Mouse (Mus musculus): Measurements from ENCODE around the gene Fip1l1. TPM values are rescaled to one million over a fixed set of nuclear protein-coding genes. Genes with fewer than 3 reads are reported as not detected.

Fip1l1 gene
- polyA plus RNA-seq, 1 experiment from 2014 or later = 113 TPM

DNA sequence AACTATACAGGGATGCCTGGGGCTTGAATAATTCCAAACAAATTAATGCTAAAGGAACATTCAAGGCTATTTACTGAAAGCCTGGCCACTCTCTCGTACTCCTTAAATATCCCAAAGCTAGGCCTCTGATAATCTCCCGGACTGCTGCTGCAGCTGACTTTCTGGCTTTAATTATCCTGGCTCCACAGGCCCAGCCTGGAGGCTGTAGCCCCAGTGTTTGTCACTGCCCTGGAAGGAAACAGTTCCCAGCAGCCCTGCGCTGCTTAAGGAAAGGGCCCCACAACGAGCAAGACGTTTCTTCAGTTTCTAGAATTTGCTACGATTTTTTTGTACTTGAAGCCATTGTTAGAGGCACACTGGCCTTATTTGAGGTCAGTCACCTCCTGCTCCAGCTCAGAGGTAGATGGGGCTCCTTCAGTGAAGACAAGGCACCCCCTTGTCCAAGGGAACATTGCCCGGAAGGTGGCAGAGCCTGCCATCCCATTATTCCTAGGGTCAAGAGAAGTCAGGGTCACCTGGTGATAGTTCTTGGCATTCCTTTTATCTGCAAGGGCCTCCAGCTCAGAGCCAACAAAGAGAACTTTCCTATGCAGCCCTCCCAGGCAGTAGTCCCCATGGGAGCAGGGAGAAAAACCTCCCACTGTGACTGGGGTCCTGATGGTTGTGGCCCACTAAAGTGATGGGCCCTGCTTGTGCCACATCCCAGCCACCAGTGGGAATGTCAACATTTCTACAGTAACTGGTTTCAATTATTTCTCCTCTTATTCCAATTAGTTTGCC lies 86.6 kb downstream of the Fip1l1 start:
- H3K4me3 ChIP-seq (ENCODE audit: low read depth, low read length) = no peak overlapping the region
- peaks cover 27% of the 10 kb centered on the region for H3K4me1 ChIP-seq (ENCODE audit: control insufficient read depth, insufficient read depth, low read length)
- no peaks in the 10 kb centered on the region for H3K9me3 ChIP-seq (ENCODE audit: control insufficient read depth, low read length)
- H3K4me2 ChIP-seq (ENCODE audit: low read depth, severe bottlenecking) = no peak overlapping the region
- H3K27me3 ChIP-seq (ENCODE audit: control insufficient read depth, insufficient read depth, low read length) = no peaks in the 10 kb centered on the region
- H3K27ac ChIP-seq (replicated peaks; ENCODE audit: low read depth, low read length) = peak overlapping the region; percentile 95
- H3K9ac ChIP-seq (ENCODE audit: low read length) = peak overlapping the region; percentile 49
- peak; percentile 49; the same call in 1 of the 2 replicates for ATAC-seq (ENCODE audit: insufficient number of reproducible peaks, low FRiP score, low TSS enrichment, low read depth)
- DNase-seq (ENCODE audit: low spot score) = peak; percentile 73
- no peaks in the 10 kb centered on the region for H3K36me3 ChIP-seq (ENCODE audit: control insufficient read depth, insufficient read depth, low read length)
- WGBS = 13% methylated on average over 7 of the region's 7 CpGs

DNA sequence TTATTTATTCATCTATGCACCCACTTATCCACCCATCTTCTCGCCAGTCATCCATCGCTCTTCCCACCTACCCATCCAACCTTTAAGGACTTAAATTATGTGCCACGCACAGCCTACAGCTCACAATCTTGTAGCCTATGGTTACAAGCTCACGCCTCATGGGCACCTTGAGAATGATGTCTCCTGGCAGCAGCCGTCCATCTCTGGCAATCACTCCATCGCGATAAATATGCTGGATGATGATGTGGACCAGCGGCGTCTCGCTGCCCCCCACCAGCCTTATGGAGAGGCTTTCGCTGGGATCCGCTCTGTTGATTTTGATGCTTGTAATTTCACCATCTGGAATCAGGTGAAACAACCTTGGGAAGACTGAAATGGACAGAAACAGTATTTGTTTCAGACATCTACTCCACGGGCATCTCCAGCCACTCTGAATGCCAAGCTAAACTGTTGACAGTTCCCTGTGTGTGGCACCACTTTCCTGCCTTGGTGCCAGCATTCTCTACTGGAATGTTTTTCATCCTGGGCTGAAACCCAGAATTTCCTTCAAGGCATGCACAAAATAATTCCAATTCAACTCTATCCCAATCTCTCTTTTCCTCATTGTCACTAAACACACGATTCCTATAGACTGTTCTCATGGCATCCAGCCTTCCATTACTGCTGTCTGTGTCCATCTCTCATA lies 88.2 kb downstream of the Fip1l1 start:
- peaks cover 21% of the 10 kb centered on the region for H3K4me1 ChIP-seq (ENCODE audit: control insufficient read depth, insufficient read depth, low read length)
- H3K27ac ChIP-seq (replicated peaks; ENCODE audit: low read depth, low read length) = no peak overlapping the region
- no peaks in the 10 kb centered on the region for H3K27me3 ChIP-seq (ENCODE audit: control insufficient read depth, insufficient read depth, low read length)
- ATAC-seq (ENCODE audit: insufficient number of reproducible peaks, low FRiP score, low TSS enrichment, low read depth) (no peak), DNase-seq (ENCODE audit: low spot score) (no peak)
- no peaks in the 10 kb centered on the region for H3K9me3 ChIP-seq (ENCODE audit: control insufficient read depth, low read length)
- 93% methylated on average over 14 of the region's 14 CpGs for WGBS
- no peaks in the 10 kb centered on the region for H3K36me3 ChIP-seq (ENCODE audit: control insufficient read depth, insufficient read depth, low read length)
- no peak overlapping the region for H3K4me3 ChIP-seq (ENCODE audit: low read depth, low read length)
- no peak overlapping the region for H3K4me2 ChIP-seq (ENCODE audit: low read depth, severe bottlenecking)
- no peak overlapping the region for H3K9ac ChIP-seq (ENCODE audit: low read length)

DNA sequence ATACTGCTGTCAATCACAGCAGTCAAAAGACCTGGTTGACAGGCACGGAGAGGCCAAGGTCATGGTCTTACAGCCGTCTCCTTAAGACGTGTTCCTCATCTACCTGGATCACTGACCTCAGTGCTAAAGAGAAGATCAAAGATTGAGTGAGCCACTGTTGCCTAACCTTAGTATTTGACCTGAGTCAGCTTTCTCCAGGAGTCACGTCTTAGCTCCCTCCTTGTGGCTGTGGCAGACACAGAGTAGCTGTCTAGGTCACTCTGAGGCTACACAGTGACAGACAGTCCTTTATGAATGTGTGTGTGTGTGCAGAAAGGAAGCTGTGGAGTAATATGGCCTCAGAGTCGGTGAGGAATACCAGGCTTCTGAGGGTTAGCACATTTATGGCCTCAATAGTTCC lies 89.1 kb downstream of the Fip1l1 start:
- no peak for DNase-seq (ENCODE audit: low spot score)
- Histone ChIP-seq H3K4me3 (ENCODE audit: low read depth, low read length) (no peak overlapping the region), H3K36me3 (ENCODE audit: control insufficient read depth, insufficient read depth, low read length) (no peaks in the 10 kb centered on the region), H3K27ac (replicated peaks; ENCODE audit: low read depth, low read length) (no peak overlapping the region), H3K9ac (ENCODE audit: low read length) (no peak overlapping the region), H3K4me2 (ENCODE audit: low read depth, severe bottlenecking) (no peak overlapping the region), H3K4me1 (ENCODE audit: control insufficient read depth, insufficient read depth, low read length) (peaks cover 21% of the 10 kb centered on the region), H3K9me3 (ENCODE audit: control insufficient read depth, low read length) (no peaks in the 10 kb centered on the region), H3K27me3 (ENCODE audit: control insufficient read depth, insufficient read depth, low read length) (no peaks in the 10 kb centered on the region)
- no peak for ATAC-seq (ENCODE audit: insufficient number of reproducible peaks, low FRiP score, low TSS enrichment, low read depth)
- WGBS = 41% methylated on average over 5 of the region's 5 CpGs

DNA sequence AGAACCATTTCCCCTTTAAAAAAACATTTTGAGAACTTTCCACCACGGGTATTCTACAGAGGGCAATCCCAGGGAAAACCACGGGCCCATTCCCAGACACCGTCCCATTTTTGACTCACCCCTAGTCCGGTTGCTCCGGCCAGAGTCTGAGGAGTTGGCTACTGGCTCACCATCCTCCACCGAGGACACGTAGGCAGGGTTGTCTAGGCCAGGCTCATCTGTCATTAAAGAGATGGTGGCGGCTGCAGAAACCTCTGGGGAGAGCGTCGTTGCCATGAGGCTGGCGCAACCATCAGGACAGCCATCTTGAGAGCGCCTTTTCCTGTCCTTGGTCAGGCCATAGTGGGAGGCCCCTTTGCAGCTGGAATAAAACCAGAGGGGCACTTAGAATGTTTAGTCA lies 92.8 kb downstream of the Fip1l1 start:
- no peak for DNase-seq (ENCODE audit: low spot score)
- H3K27me3 ChIP-seq (ENCODE audit: control insufficient read depth, insufficient read depth, low read length) = no peaks in the 10 kb centered on the region
- H3K36me3 ChIP-seq (ENCODE audit: control insufficient read depth, insufficient read depth, low read length) = no peaks in the 10 kb centered on the region
- H3K9ac ChIP-seq (ENCODE audit: low read length) = no peak overlapping the region
- H3K9me3 ChIP-seq (ENCODE audit: control insufficient read depth, low read length) = no peaks in the 10 kb centered on the region
- no peak overlapping the region for H3K4me2 ChIP-seq (ENCODE audit: low read depth, severe bottlenecking)
- no peak for ATAC-seq (ENCODE audit: insufficient number of reproducible peaks, low FRiP score, low TSS enrichment, low read depth)
- peaks cover 8% of the 10 kb centered on the region for H3K4me1 ChIP-seq (ENCODE audit: control insufficient read depth, insufficient read depth, low read length)
- no peak overlapping the region for H3K27ac ChIP-seq (replicated peaks; ENCODE audit: low read depth, low read length)
- 91% methylated on average over 12 of the region's 12 CpGs for WGBS
- H3K4me3 ChIP-seq (ENCODE audit: low read depth, low read length) = no peak overlapping the region

DNA sequence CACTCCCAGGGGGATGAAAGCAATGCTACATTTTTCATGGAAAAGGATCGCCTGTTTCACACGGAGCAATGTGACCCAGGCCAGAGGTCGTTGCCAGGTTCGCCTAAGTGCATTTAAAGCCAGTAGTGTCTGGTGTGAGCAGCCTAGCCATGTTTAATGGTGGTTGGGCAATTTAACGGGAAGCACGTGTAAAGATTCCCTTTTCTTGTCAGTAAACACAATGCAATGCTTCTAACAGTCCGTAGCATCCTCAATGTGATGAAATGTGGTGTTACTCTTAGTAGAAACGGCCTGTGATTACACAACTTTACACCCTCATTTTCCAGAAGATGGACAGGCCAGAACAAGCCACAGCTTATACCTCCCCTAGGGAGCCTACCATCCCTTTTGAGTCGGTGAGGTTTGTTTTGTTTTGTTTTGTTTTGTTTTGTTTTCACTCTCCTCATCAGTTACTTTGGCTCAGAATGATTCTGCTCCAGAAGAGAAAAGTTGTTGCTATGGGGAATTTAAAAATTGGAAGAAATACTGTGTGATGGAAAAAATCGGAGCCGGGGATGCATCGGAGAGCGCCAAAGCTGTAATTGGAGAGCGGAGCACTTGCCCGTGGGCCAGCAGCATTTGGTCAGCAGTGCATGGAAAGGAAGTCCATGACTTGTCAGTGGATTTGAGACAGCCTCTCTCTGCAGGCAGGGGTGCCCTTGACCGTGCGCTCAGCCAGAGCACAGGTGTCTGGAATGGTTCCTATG lies 97.3 kb downstream of the Fip1l1 start:
- H3K36me3 ChIP-seq (ENCODE audit: control insufficient read depth, insufficient read depth, low read length) = no peaks in the 10 kb centered on the region
- H3K4me3 ChIP-seq (ENCODE audit: low read depth, low read length) = no peak overlapping the region
- no peak for DNase-seq (ENCODE audit: low spot score)
- H3K9me3 ChIP-seq (ENCODE audit: control insufficient read depth, low read length) = no peaks in the 10 kb centered on the region
- 48% methylated on average over 17 of the region's 17 CpGs for WGBS
- ATAC-seq (ENCODE audit: insufficient number of reproducible peaks, low FRiP score, low TSS enrichment, low read depth) = no peak
- 0 out of 2 replicates have a peak overlapping the region, but pooled peaks have one; percentile 10 for H3K27ac ChIP-seq (replicated peaks; ENCODE audit: low read depth, low read length)
- peaks cover 15% of the 10 kb centered on the region for H3K4me1 ChIP-seq (ENCODE audit: control insufficient read depth, insufficient read depth, low read length)
- H3K9ac ChIP-seq (ENCODE audit: low read length) = no peak overlapping the region
- no peak overlapping the region for H3K4me2 ChIP-seq (ENCODE audit: low read depth, severe bottlenecking)
- H3K27me3 ChIP-seq (ENCODE audit: control insufficient read depth, insufficient read depth, low read length) = no peaks in the 10 kb centered on the region

DNA sequence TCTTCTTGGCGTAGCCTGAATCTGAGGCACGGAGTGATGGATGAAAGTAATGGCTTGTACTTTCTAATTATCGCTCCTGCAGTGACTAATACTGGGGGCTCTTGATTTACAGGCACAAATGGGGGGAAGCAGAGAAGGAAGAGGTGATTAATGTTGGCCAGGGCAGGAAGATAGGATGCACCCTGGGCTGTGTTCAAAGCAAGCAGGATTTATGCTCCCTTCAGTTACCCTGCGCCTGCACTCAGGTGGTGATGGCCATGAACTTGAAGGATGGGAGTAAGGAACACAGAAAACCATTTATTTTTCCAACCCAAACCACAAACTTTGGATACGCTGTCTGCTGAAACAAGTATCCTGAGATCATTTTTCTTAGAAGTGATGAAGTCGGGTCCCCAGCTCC lies 98.2 kb downstream of the Fip1l1 start:
- no peaks in the 10 kb centered on the region for H3K27me3 ChIP-seq (ENCODE audit: control insufficient read depth, insufficient read depth, low read length)
- no peak overlapping the region for H3K4me3 ChIP-seq (ENCODE audit: low read depth, low read length)
- no peak overlapping the region for H3K9ac ChIP-seq (ENCODE audit: low read length)
- no peak for DNase-seq (ENCODE audit: low spot score)
- no peak overlapping the region for H3K4me2 ChIP-seq (ENCODE audit: low read depth, severe bottlenecking)
- H3K36me3 ChIP-seq (ENCODE audit: control insufficient read depth, insufficient read depth, low read length) = no peaks in the 10 kb centered on the region
- peaks cover 15% of the 10 kb centered on the region for H3K4me1 ChIP-seq (ENCODE audit: control insufficient read depth, insufficient read depth, low read length)
- ATAC-seq (ENCODE audit: insufficient number of reproducible peaks, low FRiP score, low TSS enrichment, low read depth) = no peak
- no peaks in the 10 kb centered on the region for H3K9me3 ChIP-seq (ENCODE audit: control insufficient read depth, low read length)
- H3K27ac ChIP-seq (replicated peaks; ENCODE audit: low read depth, low read length) = no peak overlapping the region
- WGBS = 57% methylated on average over 6 of the region's 6 CpGs

DNA sequence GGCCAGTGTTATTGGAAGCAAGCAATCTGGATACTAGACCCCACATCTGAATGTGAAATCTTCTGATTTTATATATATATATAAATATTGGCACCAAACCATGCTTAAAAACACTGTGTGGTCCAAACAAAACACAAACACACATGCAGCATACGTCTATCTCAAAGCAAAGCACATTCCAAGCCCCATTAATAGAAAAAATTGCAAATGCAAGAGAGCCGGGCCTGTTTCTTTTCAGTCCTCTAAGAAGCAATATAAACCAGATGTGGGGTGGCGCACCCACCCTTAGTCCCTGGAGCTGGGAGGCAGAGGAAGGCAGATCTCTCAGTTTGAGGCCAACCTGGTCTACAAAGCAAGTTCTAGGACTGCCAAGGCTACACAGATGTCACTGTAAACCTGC lies 99.1 kb downstream of the Fip1l1 start:
- DNase-seq (ENCODE audit: low spot score) = no peak

DNA sequence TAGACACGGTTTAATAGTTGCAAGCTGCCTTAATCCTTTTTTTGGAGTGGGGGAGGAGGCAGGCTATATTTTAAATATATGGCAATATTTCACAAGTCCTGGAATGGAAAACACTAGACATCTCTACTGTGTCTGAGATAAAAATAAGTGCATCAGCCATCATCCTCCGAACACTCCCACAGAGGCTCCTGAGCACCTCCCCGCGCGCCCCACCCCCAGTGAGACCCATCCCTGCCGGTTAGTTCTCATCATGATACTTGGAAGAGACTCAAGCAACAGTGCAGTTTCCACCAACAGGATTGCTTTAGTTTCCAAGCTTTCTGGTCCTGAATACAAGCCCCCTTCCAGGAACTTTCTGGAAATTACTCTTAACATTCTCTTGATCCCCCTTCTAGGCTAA lies 104.3 kb downstream of the Fip1l1 start:
- no peaks in the 10 kb centered on the region for H3K36me3 ChIP-seq (ENCODE audit: control insufficient read depth, insufficient read depth, low read length)
- WGBS = 92% methylated on average over 6 of the region's 6 CpGs
- H3K27ac ChIP-seq (replicated peaks; ENCODE audit: low read depth, low read length) = no peak overlapping the region
- no peaks in the 10 kb centered on the region for H3K9me3 ChIP-seq (ENCODE audit: control insufficient read depth, low read length)
- DNase-seq (ENCODE audit: low spot score) (no peak), ATAC-seq (ENCODE audit: insufficient number of reproducible peaks, low FRiP score, low TSS enrichment, low read depth) (no peak)
- H3K4me1 ChIP-seq (ENCODE audit: control insufficient read depth, insufficient read depth, low read length) = peaks cover 2% of the 10 kb centered on the region; the same call in 1 of the 2 replicates
- H3K4me2 ChIP-seq (ENCODE audit: low read depth, severe bottlenecking) = no peak overlapping the region
- H3K9ac ChIP-seq (ENCODE audit: low read length) = no peak overlapping the region
- no peaks in the 10 kb centered on the region for H3K27me3 ChIP-seq (ENCODE audit: control insufficient read depth, insufficient read depth, low read length)
- H3K4me3 ChIP-seq (ENCODE audit: low read depth, low read length) = no peak overlapping the region

More for the DNA sequence above, 99.1 kb downstream of the Fip1l1 start:
- Histone ChIP-seq H3K27me3 (ENCODE audit: control insufficient read depth, insufficient read depth, low read length) (no peaks in the 10 kb centered on the region), H3K36me3 (ENCODE audit: control insufficient read depth, insufficient read depth, low read length) (no peaks in the 10 kb centered on the region), H3K9me3 (ENCODE audit: control insufficient read depth, low read length) (no peaks in the 10 kb centered on the region), H3K4me2 (ENCODE audit: low read depth, severe bottlenecking) (no peak overlapping the region), H3K4me1 (ENCODE audit: control insufficient read depth, insufficient read depth, low read length) (peaks cover 15% of the 10 kb centered on the region), H3K4me3 (ENCODE audit: low read depth, low read length) (no peak overlapping the region), H3K9ac (ENCODE audit: low read length) (no peak overlapping the region), H3K27ac (replicated peaks; ENCODE audit: low read depth, low read length) (no peak overlapping the region; the same call in 1 of the 2 replicates)
- 24% methylated on average over 3 of the region's 3 CpGs for WGBS
- no peak for ATAC-seq (ENCODE audit: insufficient number of reproducible peaks, low FRiP score, low TSS enrichment, low read depth)

Data from limb, embryonic 11.5 days (tissue).